Mouse (Mus musculus) neural tube, embryonic 14.5 days (tissue): ENCODE results near the gene Olfr453. TPM values are rescaled to one million over a fixed set of nuclear protein-coding genes. Genes with fewer than 3 reads are reported as not detected.

Experiments used
- ATAC-seq: fragments of 200-750 bp; cut with Nextera tagmentation; 2 replicates; pipeline ENCODE4 v1.8.0; 2017; ENCODE audit warnings: low read depth, mild to moderate bottlenecking, moderate TSS enrichment, moderate library complexity
- H3K27ac ChIP-seq: fragments of 300-500 bp; sonication (generic); 2 replicates; pipeline ENCODE4 v1.5.1; 2014; ENCODE audit warnings: low read depth, mild to moderate bottlenecking, control low read depth, low read length, moderate library complexity, mixed read lengths
- H3K27me3 ChIP-seq: fragments of 300-500 bp; sonication (generic); 2 replicates; pipeline ENCODE4 v1.6.1; 2014; ENCODE audit warnings: low read length; ENCODE audit not compliant: control insufficient read depth, insufficient read depth
- H3K36me3 ChIP-seq: fragments of 300-500 bp; sonication (generic); 2 replicates; pipeline ENCODE4 v1.6.1; 2014; ENCODE audit warnings: low read length, mixed read lengths; ENCODE audit not compliant: control insufficient read depth, insufficient read depth
- H3K4me1 ChIP-seq: fragments of 300-500 bp; sonication (generic); 2 replicates; pipeline ENCODE4 v1.6.1; 2014; ENCODE audit warnings: low read length; ENCODE audit not compliant: control insufficient read depth, insufficient read depth
- H3K4me2 ChIP-seq: fragments of 300-500 bp; sonication (generic); 2 replicates; pipeline ENCODE4 v1.6.1; 2014; ENCODE audit warnings: mild to moderate bottlenecking, low read depth, low read length, control low read depth
- H3K4me3 ChIP-seq: fragments of 300-500 bp; sonication (generic); 2 replicates; pipeline ENCODE4 v1.5.1; 2014; ENCODE audit warnings: low read depth, low read length, control low read depth, mixed read lengths
- H3K9ac ChIP-seq: fragments of 300-500 bp; sonication (generic); replicated peaks from 2 replicates; pipeline ENCODE4 v1.6.1; 2014; ENCODE audit warnings: low read depth, mild to moderate bottlenecking, control low read depth, low read length, mixed read lengths
- H3K9me3 ChIP-seq: fragments of 300-500 bp; sonication (generic); 2 replicates; pipeline ENCODE4 v1.6.1; 2016; ENCODE audit warnings: low read length; ENCODE audit not compliant: control insufficient read depth
- WGBS: fragments of 180-500 bp; shearing (Covaris S2); extraction: QIAGEN DNeasy Blood & Tissue Kit; methylation state at CpG from one replicate; pipeline ENCODE4 v1.1.7; 2014; 5-methylcytosine and 5-hydroxymethylcytosine counted together
- polyA plus RNA-seq: library from polyadenylated mRNA; unstranded; fragments of >200 nt; fragmentation: Nextera tagmentation; extraction: Ambion mirVana; gene quantifications from 2 replicates; pipeline ENCODE4 v1.2.1, GENCODE M21; 2014

Gene Olfr453
- polyA plus RNA-seq, result not detected in 2 replicates

GRCm38 (mm10) chr6:42739071-42739470 lies at the start of gene Olfr453:
Olfr453 (plus strand) TSS chr6:42739371.
- no peak for ATAC-seq
- H3K9me3 ChIP-seq, result no peaks in the 10 kb centered on the region
- H3K4me3 ChIP-seq, result no peak within 1 kb of the TSS
- H3K36me3 ChIP-seq, result no peaks in the 10 kb centered on the region
- H3K4me2 ChIP-seq, result no peak within 1 kb of the TSS
- no peaks in the 10 kb centered on the region for H3K4me1 ChIP-seq
- WGBS, result 93% methylated on average over 1 of the region's 1 CpGs
- no peak within 1 kb of the TSS for H3K9ac ChIP-seq
- H3K27me3 ChIP-seq, result no peaks in the 10 kb centered on the region
- H3K27ac ChIP-seq, result no peak within 1 kb of the TSS

- no peak for ATAC-seq
- no peak overlapping the region for H3K27ac ChIP-seq
- peaks cover 14% of the 10 kb centered on the region; the same call in 1 of the 2 replicates for H3K4me1 ChIP-seq
- no peaks in the 10 kb centered on the region for H3K27me3 ChIP-seq
- no peak overlapping the region for H3K4me3 ChIP-seq
- H3K36me3 ChIP-seq, result peaks cover 19% of the 10 kb centered on the region
- H3K4me2 ChIP-seq, result no peak overlapping the region
- H3K9ac ChIP-seq, result no peak overlapping the region
- no peaks in the 10 kb centered on the region for H3K9me3 ChIP-seq
Measured at GRCm38 (mm10) chr6:42689761-42690160, 49.4 kb upstream of the Olfr453 start.

- peak overlapping the region; percentile 78 for H3K4me3 ChIP-seq
- 0 out of 2 replicates have a peak, but pooled peaks cover 4% of the 10 kb centered on the region for H3K36me3 ChIP-seq
- peak overlapping the region; percentile 98 for H3K27ac ChIP-seq
- peak; percentile 89 for ATAC-seq
- H3K9me3 ChIP-seq, result no peaks in the 10 kb centered on the region
- 0% methylated on average over 10 of the region's 10 CpGs for WGBS
- no peaks in the 10 kb centered on the region for H3K27me3 ChIP-seq
- H3K4me1 ChIP-seq, result peaks cover 14% of the 10 kb centered on the region; the same call in 1 of the 2 replicates
- peak overlapping the region; percentile 83 for H3K4me2 ChIP-seq
- H3K9ac ChIP-seq, result peak overlapping the region; percentile 96
Measured at GRCm38 (mm10) chr6:42692154-42692516, 47.0 kb upstream of the Olfr453 start.

- Histone ChIP-seq H3K9ac (peak overlapping the region; percentile 96), H3K27ac (peak overlapping the region; percentile 98), H3K27me3 (no peaks in the 10 kb centered on the region), H3K36me3 (0 out of 2 replicates have a peak, but pooled peaks cover 4% of the 10 kb centered on the region), H3K4me1 (peaks cover 14% of the 10 kb centered on the region; the same call in 1 of the 2 replicates), H3K4me3 (peak overlapping the region; percentile 78), H3K9me3 (no peaks in the 10 kb centered on the region), H3K4me2 (peak overlapping the region; percentile 83)
- ATAC-seq, result peak; percentile 94
- under 1% methylated on average over 32 of the region's 32 CpGs for WGBS
Measured at GRCm38 (mm10) chr6:42692517-42693190, 46.5 kb upstream of the Olfr453 start.

- peak within 1 kb of the TSS; percentile 96 for H3K27ac ChIP-seq
- peak within 1 kb of the TSS; percentile 92 for H3K9ac ChIP-seq
- H3K36me3 ChIP-seq, result no peaks in the 10 kb centered on the region
- H3K4me1 ChIP-seq, result peaks cover 20% of the 10 kb centered on the region
- under 1% methylated on average over 27 of the region's 28 CpGs for WGBS
- peak within 1 kb of the TSS; percentile 69 for H3K4me2 ChIP-seq
- no peaks in the 10 kb centered on the region for H3K27me3 ChIP-seq
- ATAC-seq, result peak; percentile 100
- H3K4me3 ChIP-seq, result peak within 1 kb of the TSS; percentile 67
- no peaks in the 10 kb centered on the region for H3K9me3 ChIP-seq
Measured at GRCm38 (mm10) chr6:42709291-42710211, 29.6 kb upstream of the Olfr453 start, which contains the start of gene Tcaf1. Tcaf1 (minus strand) TSS chr6:42710088.

- H3K27ac ChIP-seq, result no peak overlapping the region
- 76% methylated on average over 8 of the region's 8 CpGs for WGBS
- H3K9me3 ChIP-seq, result no peaks in the 10 kb centered on the region
- no peak overlapping the region for H3K9ac ChIP-seq
- no peak for ATAC-seq
- no peaks in the 10 kb centered on the region for H3K4me1 ChIP-seq
- H3K4me3 ChIP-seq, result no peak overlapping the region
- H3K36me3 ChIP-seq, result no peaks in the 10 kb centered on the region
- H3K27me3 ChIP-seq, result no peaks in the 10 kb centered on the region
- no peak overlapping the region for H3K4me2 ChIP-seq
Measured at GRCm38 (mm10) chr6:42714668-42715067, 24.5 kb upstream of the Olfr453 start.

- Histone ChIP-seq H3K27me3 (no peaks in the 10 kb centered on the region), H3K4me2 (no peak overlapping the region), H3K9ac (no peak overlapping the region), H3K4me1 (no peaks in the 10 kb centered on the region), H3K27ac (no peak overlapping the region), H3K4me3 (no peak overlapping the region), H3K9me3 (no peaks in the 10 kb centered on the region), H3K36me3 (no peaks in the 10 kb centered on the region)
- no peak for ATAC-seq
Measured at GRCm38 (mm10) chr6:42717973-42718372, 21.2 kb upstream of the Olfr453 start.

GRCm38 (mm10) chr6:42742303-42742702 lies 3.1 kb downstream of the Olfr453 start:
- ATAC-seq, result no peak
- Histone ChIP-seq H3K27me3 (no peaks in the 10 kb centered on the region), H3K36me3 (no peaks in the 10 kb centered on the region), H3K9me3 (no peaks in the 10 kb centered on the region), H3K4me1 (no peaks in the 10 kb centered on the region), H3K4me3 (no peak overlapping the region), H3K4me2 (no peak overlapping the region), H3K27ac (no peak overlapping the region), H3K9ac (no peak overlapping the region)
- WGBS, result 84% methylated on average over 5 of the region's 5 CpGs

GRCm38 (mm10) chr6:42747846-42748245 lies 8.7 kb downstream of the Olfr453 start:
- no peak overlapping the region for H3K4me2 ChIP-seq
- H3K27me3 ChIP-seq, result no peaks in the 10 kb centered on the region
- no peak overlapping the region for H3K4me3 ChIP-seq
- no peaks in the 10 kb centered on the region for H3K9me3 ChIP-seq
- H3K9ac ChIP-seq, result no peak overlapping the region
- no peak overlapping the region for H3K27ac ChIP-seq
- H3K36me3 ChIP-seq, result no peaks in the 10 kb centered on the region
- ATAC-seq, result no peak
- H3K4me1 ChIP-seq, result no peaks in the 10 kb centered on the region
